Mouse (Mus musculus): ENCODE measurements at regions not wholly inside any gene's neighbourhood (a gene's known extent, or its start where the extent isn't known, plus 50 kb on each side); places are given as distances from the start of the nearest gene placed in this dataset.

DNA sequence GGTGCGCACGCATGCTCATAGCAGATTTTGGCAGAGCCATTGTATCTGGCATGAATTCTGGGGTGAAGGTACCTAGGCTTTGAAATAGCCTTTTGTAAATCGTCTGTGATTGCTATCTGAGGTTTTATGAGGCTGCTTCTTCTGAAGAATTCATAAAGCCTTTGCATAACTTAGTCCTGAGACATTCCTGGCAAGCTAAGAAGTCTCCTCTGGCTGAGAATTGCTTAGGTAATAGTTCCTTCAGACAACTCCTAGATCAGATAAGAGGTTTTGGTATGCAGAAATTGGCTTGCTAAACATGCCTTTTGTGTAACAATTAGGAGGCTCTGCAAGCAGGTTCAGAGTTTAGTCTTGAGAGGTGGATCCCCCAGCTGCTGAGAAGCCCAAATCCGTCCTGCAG is 82.7 kb downstream of the Pmp22 start:
- Histone ChIP-seq H3K27ac (ENCODE audit: low read depth, low read length) (no peak overlapping the region), H3K4me3 (ENCODE audit: low read depth, low read length) (no peak overlapping the region), H3K4me1 (ENCODE audit: control insufficient read depth, insufficient read depth, low read length) (peaks cover 8% of the 10 kb centered on the region), H3K36me3 (ENCODE audit: control insufficient read depth, insufficient read depth, low read length) (no peaks in the 10 kb centered on the region), H3K4me2 (no peak overlapping the region), H3K9me3 (replicated peaks; ENCODE audit: control insufficient read depth, low read length) (no peaks in the 10 kb centered on the region), H3K9ac (ENCODE audit: low read depth, low read length) (no peak overlapping the region), H3K27me3 (ENCODE audit: control insufficient read depth, insufficient read depth, low read length) (no peaks in the 10 kb centered on the region)
- WGBS (ENCODE audit: insufficient replicate concordance): 78% methylated on average over 4 of the region's 4 CpGs
- ATAC-seq (replicated peaks; ENCODE audit: insufficient number of reproducible peaks, low FRiP score, low TSS enrichment): no peak

DNA sequence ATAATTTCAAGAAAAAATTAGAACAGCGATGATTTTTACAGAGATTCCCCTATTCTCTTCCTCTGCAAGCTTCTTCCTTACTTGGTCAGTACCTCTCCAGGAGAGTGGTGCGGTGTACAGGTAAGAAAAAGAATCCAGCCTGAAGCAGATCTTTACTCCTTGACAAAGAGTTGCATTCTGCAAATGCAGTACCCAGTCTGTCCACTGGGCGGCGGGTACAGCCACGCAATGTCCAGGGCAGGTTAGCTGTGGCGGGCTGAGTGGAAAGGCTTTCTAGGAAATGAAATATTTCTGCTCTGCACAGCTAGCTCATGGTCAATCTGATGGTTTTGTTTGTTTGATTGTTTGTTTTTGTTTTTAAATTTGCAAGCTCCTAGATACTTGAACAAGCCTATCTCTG is 84.3 kb downstream of the Pmp22 start:
- Histone ChIP-seq H3K4me1 (ENCODE audit: control insufficient read depth, insufficient read depth, low read length) (peaks cover 8% of the 10 kb centered on the region), H3K4me2 (no peak overlapping the region), H3K36me3 (ENCODE audit: control insufficient read depth, insufficient read depth, low read length) (no peaks in the 10 kb centered on the region), H3K27me3 (ENCODE audit: control insufficient read depth, insufficient read depth, low read length) (no peaks in the 10 kb centered on the region), H3K9me3 (replicated peaks; ENCODE audit: control insufficient read depth, low read length) (no peaks in the 10 kb centered on the region), H3K4me3 (ENCODE audit: low read depth, low read length) (no peak overlapping the region), H3K9ac (ENCODE audit: low read depth, low read length) (no peak overlapping the region), H3K27ac (ENCODE audit: low read depth, low read length) (no peak overlapping the region)
- no peak for ATAC-seq (replicated peaks; ENCODE audit: insufficient number of reproducible peaks, low FRiP score, low TSS enrichment)
- WGBS (ENCODE audit: insufficient replicate concordance): 10% methylated on average over 6 of the region's 6 CpGs

DNA sequence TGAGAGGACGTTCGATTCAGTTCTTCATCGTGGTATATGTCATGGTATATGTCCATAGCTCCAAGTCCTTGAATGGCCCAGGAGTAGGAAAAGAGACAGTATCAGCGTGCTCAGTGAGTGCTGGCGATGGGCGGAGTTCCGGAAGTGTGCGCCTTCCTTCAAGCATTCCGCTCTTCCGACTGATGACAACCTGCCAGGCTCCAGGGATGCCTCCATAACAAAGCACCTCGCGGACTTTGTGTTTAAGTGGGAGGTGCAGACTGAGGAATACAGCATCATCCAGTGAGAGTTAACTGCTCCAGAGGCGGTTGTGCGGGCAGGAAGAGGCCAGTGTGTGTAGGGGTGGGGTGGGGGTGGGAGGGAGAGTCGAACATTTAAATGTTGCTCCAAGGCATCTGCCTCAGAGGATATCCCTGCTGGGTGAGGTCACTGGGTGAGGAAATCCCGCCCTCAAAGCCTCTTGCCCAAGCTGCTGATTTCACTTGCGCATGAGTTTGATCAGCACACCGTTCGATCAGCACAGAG is 85.2 kb downstream of the Pmp22 start:
- H3K4me3 ChIP-seq (ENCODE audit: low read depth, low read length): no peak overlapping the region
- H3K27ac ChIP-seq (ENCODE audit: low read depth, low read length): peak overlapping the region; percentile 46
- no peaks in the 10 kb centered on the region for H3K27me3 ChIP-seq (ENCODE audit: control insufficient read depth, insufficient read depth, low read length)
- H3K9me3 ChIP-seq (replicated peaks; ENCODE audit: control insufficient read depth, low read length): no peaks in the 10 kb centered on the region
- peaks cover 8% of the 10 kb centered on the region for H3K4me1 ChIP-seq (ENCODE audit: control insufficient read depth, insufficient read depth, low read length)
- H3K4me2 ChIP-seq: peak overlapping the region; percentile 40
- no peak for ATAC-seq (replicated peaks; ENCODE audit: insufficient number of reproducible peaks, low FRiP score, low TSS enrichment)
- no peak overlapping the region for H3K9ac ChIP-seq (ENCODE audit: low read depth, low read length)
- WGBS (ENCODE audit: insufficient replicate concordance): 39% methylated on average over 19 of the region's 19 CpGs
- H3K36me3 ChIP-seq (ENCODE audit: control insufficient read depth, insufficient read depth, low read length): no peaks in the 10 kb centered on the region

DNA sequence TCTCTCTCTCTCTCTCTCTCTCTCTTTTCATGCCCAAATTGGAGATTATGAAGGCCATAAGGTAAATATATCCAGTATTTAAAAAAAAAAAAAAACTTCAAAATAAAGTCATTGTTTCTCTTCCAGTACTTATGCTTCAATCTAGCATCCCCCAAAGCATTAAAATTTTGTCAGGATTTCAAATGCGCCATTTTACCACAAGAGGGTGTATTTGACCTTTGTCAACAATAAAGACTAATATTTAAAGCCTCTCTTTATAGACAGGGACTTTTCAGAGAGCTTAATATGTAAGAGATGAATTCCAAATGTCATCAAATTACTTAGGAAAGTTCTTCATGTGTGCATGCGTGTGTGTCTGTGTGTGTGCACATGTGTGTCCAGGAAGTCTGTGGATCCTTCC is 87.2 kb downstream of the Pmp22 start:
- WGBS (ENCODE audit: insufficient replicate concordance): 73% methylated on average over 2 of the region's 2 CpGs
- ATAC-seq (replicated peaks; ENCODE audit: insufficient number of reproducible peaks, low FRiP score, low TSS enrichment): no peak
- no peaks in the 10 kb centered on the region for H3K27me3 ChIP-seq (ENCODE audit: control insufficient read depth, insufficient read depth, low read length)
- no peaks in the 10 kb centered on the region for H3K9me3 ChIP-seq (replicated peaks; ENCODE audit: control insufficient read depth, low read length)
- no peak overlapping the region for H3K9ac ChIP-seq (ENCODE audit: low read depth, low read length)
- peaks cover 18% of the 10 kb centered on the region for H3K4me1 ChIP-seq (ENCODE audit: control insufficient read depth, insufficient read depth, low read length)
- peak overlapping the region; percentile 70; the same call in 1 of the 2 replicates for H3K27ac ChIP-seq (ENCODE audit: low read depth, low read length)
- H3K4me2 ChIP-seq: no peak overlapping the region
- H3K36me3 ChIP-seq (ENCODE audit: control insufficient read depth, insufficient read depth, low read length): no peaks in the 10 kb centered on the region
- no peak overlapping the region for H3K4me3 ChIP-seq (ENCODE audit: low read depth, low read length)

DNA sequence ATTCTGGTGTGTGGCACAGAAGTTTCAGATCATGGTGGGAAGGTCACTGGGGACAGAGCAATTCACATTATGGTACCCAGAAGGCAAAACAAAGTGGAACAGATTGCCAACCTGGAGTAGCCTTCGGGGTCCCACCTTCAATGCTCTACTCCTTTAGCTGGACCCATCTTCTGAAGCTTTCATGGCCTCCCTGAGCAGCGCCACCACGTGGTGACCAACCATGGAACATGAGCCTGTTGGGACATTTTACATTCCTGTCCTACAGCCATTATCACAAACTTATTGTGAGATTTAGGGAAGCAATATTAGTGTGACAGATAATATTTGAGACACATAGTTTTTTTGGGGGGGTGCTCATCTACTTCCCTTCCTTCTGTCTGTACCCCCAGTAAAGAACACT is 88.3 kb downstream of the Pmp22 start:
- H3K27ac ChIP-seq (ENCODE audit: low read depth, low read length): no peak overlapping the region
- H3K9ac ChIP-seq (ENCODE audit: low read depth, low read length): no peak overlapping the region
- no peaks in the 10 kb centered on the region for H3K27me3 ChIP-seq (ENCODE audit: control insufficient read depth, insufficient read depth, low read length)
- no peaks in the 10 kb centered on the region for H3K36me3 ChIP-seq (ENCODE audit: control insufficient read depth, insufficient read depth, low read length)
- ATAC-seq (replicated peaks; ENCODE audit: insufficient number of reproducible peaks, low FRiP score, low TSS enrichment): no peak
- WGBS (ENCODE audit: insufficient replicate concordance): 65% methylated on average over 3 of the region's 3 CpGs
- no peaks in the 10 kb centered on the region for H3K9me3 ChIP-seq (replicated peaks; ENCODE audit: control insufficient read depth, low read length)
- no peak overlapping the region for H3K4me3 ChIP-seq (ENCODE audit: low read depth, low read length)
- H3K4me2 ChIP-seq: no peak overlapping the region
- peaks cover 18% of the 10 kb centered on the region for H3K4me1 ChIP-seq (ENCODE audit: control insufficient read depth, insufficient read depth, low read length)

DNA sequence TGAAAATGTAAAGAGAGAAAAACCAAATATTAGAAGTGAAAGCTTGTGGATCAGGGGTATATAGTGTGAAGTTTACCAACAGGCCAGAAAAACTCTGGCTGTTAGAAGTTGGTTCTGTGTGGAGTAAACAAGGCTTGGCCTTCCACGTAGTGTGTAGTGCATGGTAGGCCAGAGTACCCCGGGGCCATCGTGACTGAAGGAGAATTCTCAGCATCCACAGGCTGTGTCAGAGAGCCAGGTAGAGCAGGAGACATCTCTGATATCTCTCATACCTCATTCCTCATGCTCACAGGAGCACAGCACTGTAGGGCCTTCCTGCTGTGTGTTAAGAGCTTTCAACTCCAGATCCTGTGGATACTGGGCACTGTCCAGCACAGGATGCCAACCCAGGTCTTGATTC is 97.7 kb downstream of the Pmp22 start:
- H3K4me2 ChIP-seq: no peak overlapping the region
- H3K4me3 ChIP-seq (ENCODE audit: low read depth, low read length): no peak overlapping the region
- no peak overlapping the region for H3K9ac ChIP-seq (ENCODE audit: low read depth, low read length)
- 0 out of 2 replicates have a peak, but pooled peaks cover 8% of the 10 kb centered on the region for H3K4me1 ChIP-seq (ENCODE audit: control insufficient read depth, insufficient read depth, low read length)
- H3K9me3 ChIP-seq (replicated peaks; ENCODE audit: control insufficient read depth, low read length): 0 out of 2 replicates have a peak, but pooled peaks cover 2% of the 10 kb centered on the region
- no peak for ATAC-seq (replicated peaks; ENCODE audit: insufficient number of reproducible peaks, low FRiP score, low TSS enrichment)
- WGBS (ENCODE audit: insufficient replicate concordance): 87% methylated on average over 3 of the region's 3 CpGs
- no peaks in the 10 kb centered on the region for H3K27me3 ChIP-seq (ENCODE audit: control insufficient read depth, insufficient read depth, low read length)
- H3K27ac ChIP-seq (ENCODE audit: low read depth, low read length): no peak overlapping the region
- H3K36me3 ChIP-seq (ENCODE audit: control insufficient read depth, insufficient read depth, low read length): no peaks in the 10 kb centered on the region

DNA sequence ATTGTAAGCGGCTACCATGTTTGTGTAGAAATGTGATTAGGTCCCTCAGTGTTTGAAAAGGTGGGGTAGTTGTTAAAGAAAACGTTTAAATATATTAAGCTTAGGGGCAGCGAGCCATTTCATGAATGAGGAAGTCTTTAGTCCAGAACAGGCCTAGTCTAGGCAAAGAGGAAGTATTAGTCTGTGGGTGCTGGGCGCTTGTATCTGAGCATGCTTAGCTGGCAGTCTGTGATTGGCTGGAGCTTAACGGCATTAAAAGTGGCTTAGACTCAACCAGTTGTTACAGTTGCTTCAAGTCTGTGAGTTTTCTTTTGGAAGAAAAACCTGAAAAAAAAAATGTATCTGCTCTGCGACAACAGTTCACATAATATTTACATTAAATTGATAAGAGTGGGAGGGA is 102.0 kb downstream of the Pmp22 start:
- Histone ChIP-seq H3K27ac (ENCODE audit: low read depth, low read length) (no peak overlapping the region), H3K9ac (ENCODE audit: low read depth, low read length) (no peak overlapping the region), H3K4me3 (ENCODE audit: low read depth, low read length) (no peak overlapping the region), H3K9me3 (replicated peaks; ENCODE audit: control insufficient read depth, low read length) (0 out of 2 replicates have a peak, but pooled peaks cover 2% of the 10 kb centered on the region), H3K27me3 (ENCODE audit: control insufficient read depth, insufficient read depth, low read length) (no peaks in the 10 kb centered on the region), H3K4me1 (ENCODE audit: control insufficient read depth, insufficient read depth, low read length) (0 out of 2 replicates have a peak, but pooled peaks cover 8% of the 10 kb centered on the region), H3K4me2 (no peak overlapping the region), H3K36me3 (ENCODE audit: control insufficient read depth, insufficient read depth, low read length) (no peaks in the 10 kb centered on the region)
- ATAC-seq (replicated peaks; ENCODE audit: insufficient number of reproducible peaks, low FRiP score, low TSS enrichment): no peak
- WGBS (ENCODE audit: insufficient replicate concordance): 81% methylated on average over 6 of the region's 6 CpGs

DNA sequence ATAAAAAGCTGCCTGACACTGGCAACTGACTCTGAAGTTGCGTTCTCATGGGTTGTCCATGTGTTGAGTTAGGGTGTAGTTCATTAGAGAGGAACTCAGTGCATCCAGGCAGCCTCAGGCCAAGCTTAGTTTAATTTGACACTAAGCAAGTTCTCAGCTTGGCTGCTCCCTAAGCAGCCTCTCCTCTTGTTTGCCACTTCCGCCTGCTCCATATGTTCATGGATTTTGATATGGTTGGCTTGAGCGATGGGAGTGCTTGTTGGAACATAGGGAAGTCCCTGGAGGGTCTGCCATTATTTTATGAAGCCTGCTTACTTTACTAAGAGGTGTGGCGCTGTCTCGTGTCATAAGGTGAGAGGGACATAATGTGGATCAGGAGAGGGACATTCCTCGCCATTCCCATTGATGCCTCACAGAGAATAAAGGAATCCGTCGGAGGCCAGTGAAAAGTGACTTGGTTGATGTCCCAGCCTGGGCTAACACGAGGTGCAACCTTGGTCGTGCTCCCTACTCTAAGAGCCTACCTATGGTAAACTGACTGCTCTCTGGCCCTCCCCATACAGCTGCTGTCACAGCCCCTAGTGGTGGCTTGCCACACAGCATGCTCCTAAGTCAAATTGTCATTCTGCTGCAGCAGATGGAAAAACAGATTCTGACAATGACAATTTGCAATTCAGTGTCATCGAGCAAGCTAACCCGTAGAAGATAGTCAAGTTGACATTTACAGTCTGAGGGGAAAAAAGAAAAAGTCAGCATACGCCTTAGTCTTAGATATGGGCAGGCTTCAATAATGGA is 104.6 kb downstream of the Pmp22 start:
- Histone ChIP-seq H3K27me3 (ENCODE audit: control insufficient read depth, insufficient read depth, low read length) (no peaks in the 10 kb centered on the region), H3K36me3 (ENCODE audit: control insufficient read depth, insufficient read depth, low read length) (no peaks in the 10 kb centered on the region), H3K9ac (ENCODE audit: low read depth, low read length) (no peak overlapping the region), H3K9me3 (replicated peaks; ENCODE audit: control insufficient read depth, low read length) (0 out of 2 replicates have a peak, but pooled peaks cover 2% of the 10 kb centered on the region), H3K4me3 (ENCODE audit: low read depth, low read length) (no peak overlapping the region), H3K4me2 (no peak overlapping the region), H3K27ac (ENCODE audit: low read depth, low read length) (no peak overlapping the region), H3K4me1 (ENCODE audit: control insufficient read depth, insufficient read depth, low read length) (0 out of 2 replicates have a peak, but pooled peaks cover 3% of the 10 kb centered on the region)
- WGBS (ENCODE audit: insufficient replicate concordance): 71% methylated on average over 13 of the region's 13 CpGs
- no peak for ATAC-seq (replicated peaks; ENCODE audit: insufficient number of reproducible peaks, low FRiP score, low TSS enrichment)

DNA sequence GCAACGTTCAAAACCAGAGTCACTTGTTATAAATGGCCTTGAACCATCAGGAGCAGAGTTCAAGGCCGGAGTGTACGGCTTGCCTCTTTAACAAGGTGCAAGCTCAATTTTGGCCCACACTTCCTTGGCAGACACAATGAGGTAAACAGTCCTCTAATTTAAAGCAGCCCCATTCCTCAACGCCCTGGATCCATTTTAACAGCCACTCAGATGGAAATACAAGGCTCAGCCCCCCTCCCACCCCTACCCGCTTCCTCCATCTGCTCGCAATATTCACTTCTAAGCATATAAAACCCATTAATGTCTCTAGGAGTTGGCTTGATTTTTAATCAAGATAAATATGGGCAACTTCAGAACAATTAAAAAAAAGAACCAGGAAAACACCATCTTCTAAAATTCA is 105.7 kb downstream of the Pmp22 start:
- Histone ChIP-seq H3K4me2 (no peak overlapping the region), H3K27ac (ENCODE audit: low read depth, low read length) (no peak overlapping the region), H3K36me3 (ENCODE audit: control insufficient read depth, insufficient read depth, low read length) (no peaks in the 10 kb centered on the region), H3K9me3 (replicated peaks; ENCODE audit: control insufficient read depth, low read length) (0 out of 2 replicates have a peak, but pooled peaks cover 2% of the 10 kb centered on the region), H3K9ac (ENCODE audit: low read depth, low read length) (no peak overlapping the region), H3K4me1 (ENCODE audit: control insufficient read depth, insufficient read depth, low read length) (no peaks in the 10 kb centered on the region), H3K27me3 (ENCODE audit: control insufficient read depth, insufficient read depth, low read length) (no peaks in the 10 kb centered on the region), H3K4me3 (ENCODE audit: low read depth, low read length) (no peak overlapping the region)
- WGBS (ENCODE audit: insufficient replicate concordance): 79% methylated on average over 6 of the region's 6 CpGs
- ATAC-seq (replicated peaks; ENCODE audit: insufficient number of reproducible peaks, low FRiP score, low TSS enrichment): no peak

All from heart, embryonic 11.5 days (tissue).